32 mouse cellular contexts compared by ENCODE assay signal in the genomic region with DNA sequence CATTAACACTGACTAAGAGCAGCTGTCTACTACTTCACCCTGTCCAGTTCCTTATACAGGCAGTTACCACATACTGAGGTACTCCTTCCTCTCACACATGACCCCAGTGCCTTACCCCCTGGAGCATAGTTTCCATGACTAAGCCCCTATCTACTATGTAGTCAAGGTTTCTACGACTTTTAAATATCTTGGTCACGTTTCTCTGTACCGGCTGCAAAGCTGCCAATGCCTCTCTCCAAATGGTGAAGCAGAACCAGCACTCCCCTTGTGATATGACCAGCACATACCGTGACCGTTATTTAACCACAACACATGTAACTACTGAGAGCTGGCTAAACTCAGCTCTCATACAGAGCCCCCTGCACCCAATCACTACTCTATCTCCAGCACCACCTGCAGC. TPM values are rescaled to one million over a fixed set of nuclear protein-coding genes. Genes with fewer than 3 reads are reported as not detected.
DNase-seq lines count a peak whose midpoint lies in the region; ATAC-seq and TF ChIP-seq lines count a peak whose summit lies in the region.
"Had no signal": no experiment of that assay in that cellular context is flagged by ENCODE, and none has a peak within 500 bp of the region (broad histone marks: within the 10 kb centered on the region; RNA-seq: fewer than 3 reads in every experiment).

No protein-coding gene starts in this region.

- H3K36me3 ChIP-seq in liver, embryonic 14.5 days (replicated peaks; ENCODE audit: control insufficient read depth, insufficient read depth, low read depth): peaks cover 7% of the 10 kb centered on the region

- TF ChIP-seq EP300 in liver, embryonic 14.5 days (IDR thresholded peaks at IDR 0.05; ENCODE audit: low read depth): no peak

- TF ChIP-seq CTCF in liver, embryonic 14.5 days (IDR thresholded peaks at IDR 0.05; ENCODE audit: low read depth): no peak

- no peak overlapping the region for H3K27ac ChIP-seq in liver, embryonic 14.5 days
- H3K27ac ChIP-seq: forebrain, embryonic 12.5 days; heart, adult 2 months; heart, embryonic 13.5 days; hindbrain, embryonic 13.5 days; kidney, embryonic 15.5 days; left cerebral cortex, adult 2 months; limb, embryonic 12.5 days; liver, embryonic 13.5 days; lung, embryonic 15.5 days; neural tube, embryonic 15.5 days; stomach, postnatal 0 days had no signal

- no peak overlapping the region for H3K9ac ChIP-seq in liver, embryonic 14.5 days (replicated peaks)
- H3K9ac ChIP-seq: forebrain, embryonic 12.5 days; forebrain, postnatal 0 days; heart, embryonic 13.5 days; hindbrain, embryonic 13.5 days; kidney, embryonic 15.5 days; limb, embryonic 12.5 days; liver, embryonic 13.5 days; lung, embryonic 15.5 days; neural tube, embryonic 15.5 days had no signal

- H3K9me3 ChIP-seq in liver, embryonic 14.5 days (ENCODE audit: control insufficient read depth, low read length): no peaks in the 10 kb centered on the region
- H3K9me3 ChIP-seq: forebrain, embryonic 12.5 days; heart, embryonic 13.5 days; hindbrain, embryonic 13.5 days; kidney, embryonic 15.5 days; limb, embryonic 12.5 days; liver, embryonic 13.5 days; lung, embryonic 15.5 days; neural tube, embryonic 15.5 days had no signal

- no peak overlapping the region for H3K4me2 ChIP-seq in liver, embryonic 14.5 days (ENCODE audit: low read depth)
- H3K4me2 ChIP-seq: forebrain, embryonic 12.5 days; heart, embryonic 13.5 days; hindbrain, embryonic 13.5 days; kidney, embryonic 15.5 days; limb, embryonic 12.5 days; liver, embryonic 13.5 days; lung, embryonic 15.5 days; neural tube, embryonic 15.5 days had no signal

- intact Hi-C loops in heart, postnatal 25 days (cut with DNase I): loop anchor here (2.0 to 10.0 kb wide), 2 partner anchors 110 to 310 kb away; a partner anchor contains a TSS

- H3K27me3 ChIP-seq in liver, embryonic 14.5 days (ENCODE audit: control insufficient read depth, insufficient read depth, low read length): no peaks in the 10 kb centered on the region
- H3K27me3 ChIP-seq: forebrain, embryonic 12.5 days; heart, embryonic 13.5 days; hindbrain, embryonic 13.5 days; kidney, embryonic 15.5 days; limb, embryonic 12.5 days; liver, embryonic 13.5 days; lung, embryonic 15.5 days; neural tube, embryonic 15.5 days; Patski had no signal

- WGBS in liver, embryonic 14.5 days (ENCODE audit: insufficient replicate concordance): 65% methylated on average over 5 of the region's 5 CpGs

- peaks cover 12 to 18% of the 10 kb centered on the region in 2 experiments for H3K4me1 ChIP-seq in liver, embryonic 14.5 days (replicated peaks; ENCODE audit: control insufficient read depth in 2 of 2, insufficient read depth in 2 of 2, low read length in 1 of 2)
- H3K4me1 ChIP-seq: limb, embryonic 12.5 days; lung, embryonic 15.5 days had no signal

- no peak overlapping the region for H3K4me3 ChIP-seq in liver, embryonic 14.5 days (ENCODE audit: insufficient read depth in 1 of 2, low read depth in 2 of 2, low read length in 2 of 2)
- H3K4me3 ChIP-seq: erythroblast, embryonic 14.5 days; forebrain, embryonic 12.5 days; heart, adult 2 months; heart, embryonic 13.5 days; hindbrain, embryonic 13.5 days; kidney, embryonic 15.5 days; left cerebral cortex, adult 2 months; limb, embryonic 12.5 days; liver, embryonic 13.5 days; lung, embryonic 15.5 days; neural tube, embryonic 15.5 days had no signal

- peak; percentile 4; the same call in 1 of the 2 replicates for ATAC-seq in liver, embryonic 14.5 days (ENCODE audit: insufficient read depth)
- ATAC-seq in granulocyte monocyte progenitor cell, adult 5-6 weeks (replicated peaks; ENCODE audit: poor library complexity, severe bottlenecking): peak; percentile 97
- peak; percentile 68 for ATAC-seq in megakaryocyte progenitor cell, adult 5-6 weeks (replicated peaks; ENCODE audit: poor library complexity)
- ATAC-seq: forebrain, postnatal 0 days; Patski had no signal

- DNase-seq in liver, embryonic 14.5 days (ENCODE audit: low read depth in 3 of 3, low spot score in 3 of 3): no peak
- no peak for DNase-seq in liver
- DNase-seq in embryo, embryonic 10.5 days (ENCODE audit: low spot score): no peak
- DNase-seq in cerebellum, adult 9-11 months: no peak
- no peak for DNase-seq in heart, postnatal 25 days (ENCODE audit: low spot score)
- DNase-seq: adrenal gland, postnatal 14 days; cerebellum, adult 11 months; cerebellum, adult 9-10 months; forebrain, postnatal 0 days; gastrocnemius, postnatal 14 days; heart, adult 2 months; heart, postnatal 14 days; kidney, adult 18-20 months; kidney, postnatal 25 days; liver, embryonic 13.5 days; midbrain, embryonic 14.5 days; right cerebral cortex, adult 18-20 months; thymus, adult 18-20 months; thymus, postnatal 25 days had no signal

RNA-seq across cellular contexts. Expression of a gene that starts 11.9 kb away (rescaled TPM):
- 7.0 and 9.4 TPM in 2 replicates for polyA plus RNA-seq in liver, embryonic 14.5 days (2012; rRNA removed)
- 13.1 and 14.1 TPM in 2 replicates for polyA plus RNA-seq in liver, embryonic 14.5 days (2014; fragmentation: Nextera tagmentation; extraction: Ambion mirVana)
- 25.5 and 30.8 TPM in 2 replicates for total RNA-seq in granulocyte monocyte progenitor cell, adult 5-6 weeks (2014; fragmentation: Nextera tagmentation)
- total RNA-seq in granulocyte monocyte progenitor cell, adult 5-6 weeks (2017): 39.1 and 40.0 TPM in 2 replicates
- total RNA-seq in megakaryocyte progenitor cell, adult 5-6 weeks (2015): 32.7 and 36.2 TPM in 2 replicates
- 34.1 and 40.0 TPM in 2 replicates for total RNA-seq in megakaryocyte progenitor cell, adult 5-6 weeks (2017)
- total RNA-seq in heart, postnatal 25 days (2021): 10 to 100 TPM; 23.6 to 24.8 TPM

RNA-seq across cellular contexts. Expression of a gene that starts 48.1 kb away (rescaled TPM):
- polyA plus RNA-seq in liver, embryonic 14.5 days (2012; rRNA removed): 3.6 and 4.7 TPM in 2 replicates
- 4.7 and 6.1 TPM in 2 replicates for polyA plus RNA-seq in liver, embryonic 14.5 days (2014; fragmentation: Nextera tagmentation; extraction: Ambion mirVana)
- 21.6 and 34.6 TPM in 2 replicates for total RNA-seq in granulocyte monocyte progenitor cell, adult 5-6 weeks (2014; fragmentation: Nextera tagmentation)
- total RNA-seq in granulocyte monocyte progenitor cell, adult 5-6 weeks (2017): 31.1 and 35.7 TPM in 2 replicates
- total RNA-seq in megakaryocyte progenitor cell, adult 5-6 weeks (2015): 34.4 and 38.0 TPM in 2 replicates
- total RNA-seq in megakaryocyte progenitor cell, adult 5-6 weeks (2017): 25.5 and 31.8 TPM in 2 replicates
- 1 to 10 TPM; 8.1 to 9.0 TPM for total RNA-seq in heart, postnatal 25 days (2021)

Comparison
In these comparisons a context has a peak if more than half of its experiments do, and no peak if none do; other contexts are left out.
1. ATAC-seq: peak in every context shown above with its lines; median percentile 97 in granulocyte monocyte progenitor cell, adult 5-6 weeks; 68 in megakaryocyte progenitor cell, adult 5-6 weeks; 4 in liver, embryonic 14.5 days.